Mouse (Mus musculus) lung, embryonic 16.5 days (tissue): Measurements from ENCODE around the gene Umad1. TPM values are rescaled to one million over a fixed set of nuclear protein-coding genes. Genes with fewer than 3 reads are reported as not detected.

Experiments
- ATAC-seq: fragments of 200-750 bp; cut with Nextera tagmentation; 2 replicates; pipeline ENCODE4 v1.8.0; 2017; ENCODE audit warnings: low read depth, mild to moderate bottlenecking, moderate library complexity
- H3K27ac ChIP-seq: fragments of 300-500 bp; sonication (generic); 2 replicates; pipeline ENCODE4 v1.5.1; 2014; ENCODE audit warnings: mild to moderate bottlenecking, control low read depth, low read length
- H3K27me3 ChIP-seq: fragments of 300-500 bp; sonication (generic); 2 replicates; pipeline ENCODE4 v1.6.1; 2014; ENCODE audit warnings: low read depth, low read length, mixed read lengths; ENCODE audit not compliant: control insufficient read depth, insufficient read depth
- H3K36me3 ChIP-seq: fragments of 300-500 bp; sonication (generic); 2 replicates; pipeline ENCODE4 v1.6.1; 2014; ENCODE audit warnings: low read length; ENCODE audit not compliant: control insufficient read depth, insufficient read depth
- H3K4me1 ChIP-seq: fragments of 300-500 bp; sonication (generic); replicated peaks from 2 replicates; pipeline ENCODE4 v1.6.1; 2014; ENCODE audit warnings: low read length, mixed read lengths; ENCODE audit not compliant: control insufficient read depth, insufficient read depth
- H3K4me2 ChIP-seq: fragments of 300-500 bp; sonication (generic); 2 replicates; pipeline ENCODE4 v1.6.1; 2014; ENCODE audit warnings: low read depth, low read length, control low read depth
- H3K4me3 ChIP-seq: fragments of 300-500 bp; sonication (generic); 2 replicates; pipeline ENCODE4 v1.5.1; 2014; ENCODE audit warnings: mild to moderate bottlenecking, low read length, control low read depth
- H3K9ac ChIP-seq: fragments of 300-500 bp; sonication (generic); 2 replicates; pipeline ENCODE4 v1.6.1; 2014; ENCODE audit warnings: low read length, control low read depth
- H3K9me3 ChIP-seq: fragments of 300-500 bp; sonication (generic); 2 replicates; pipeline ENCODE4 v1.6.1; 2016; ENCODE audit warnings: low read length; ENCODE audit not compliant: control insufficient read depth
- whole genome bisulfite sequencing: fragments of 180-500 bp; shearing (Covaris S2); extraction: QIAGEN DNeasy Blood & Tissue Kit; methylation state at CpG from one replicate; pipeline ENCODE4 v1.1.7; 2014; 5-methylcytosine and 5-hydroxymethylcytosine counted together
- polyA plus RNA-seq: library from polyadenylated mRNA; unstranded; fragments of >200 nt; fragmentation: Nextera tagmentation; extraction: Ambion mirVana; gene quantifications from 2 replicates; pipeline ENCODE4 v1.2.1, GENCODE M21; 2015

The Umad1 gene
- polyA plus RNA-seq, 1 experiment from 2014 or later: 26.7 TPM

DNA sequence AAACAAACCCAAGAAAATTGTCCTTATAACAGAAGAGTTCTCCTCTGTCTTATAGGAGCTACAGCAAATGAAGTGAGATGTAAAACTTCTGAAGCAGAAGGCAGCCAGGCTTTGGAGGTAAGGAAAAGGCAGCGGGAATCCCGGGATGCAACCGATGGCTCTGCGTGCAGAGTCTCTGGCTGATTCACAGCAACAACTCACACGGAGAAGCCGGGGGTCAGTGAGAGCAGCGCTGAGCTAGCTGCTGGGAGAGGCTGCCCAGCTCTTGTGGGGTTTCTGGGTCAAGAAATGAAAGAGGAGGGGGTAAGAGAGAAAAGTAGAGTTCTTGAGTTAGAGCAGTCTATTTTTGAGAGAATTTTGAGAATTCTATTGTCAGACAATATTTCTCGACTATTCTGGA is 114.8 kb downstream of the Umad1 start:
- Histone ChIP-seq H3K36me3 (no peaks in the 10 kb centered on the region), H3K9ac (no peak overlapping the region), H3K27ac (no peak overlapping the region), H3K4me3 (no peak overlapping the region), H3K4me1 (peaks cover 3% of the 10 kb centered on the region; the same call in 1 of the 2 replicates), H3K27me3 (no peaks in the 10 kb centered on the region), H3K9me3 (no peaks in the 10 kb centered on the region), H3K4me2 (no peak overlapping the region)
- 27% methylated on average over 8 of the region's 8 CpGs for WGBS
- ATAC-seq: no peak

DNA sequence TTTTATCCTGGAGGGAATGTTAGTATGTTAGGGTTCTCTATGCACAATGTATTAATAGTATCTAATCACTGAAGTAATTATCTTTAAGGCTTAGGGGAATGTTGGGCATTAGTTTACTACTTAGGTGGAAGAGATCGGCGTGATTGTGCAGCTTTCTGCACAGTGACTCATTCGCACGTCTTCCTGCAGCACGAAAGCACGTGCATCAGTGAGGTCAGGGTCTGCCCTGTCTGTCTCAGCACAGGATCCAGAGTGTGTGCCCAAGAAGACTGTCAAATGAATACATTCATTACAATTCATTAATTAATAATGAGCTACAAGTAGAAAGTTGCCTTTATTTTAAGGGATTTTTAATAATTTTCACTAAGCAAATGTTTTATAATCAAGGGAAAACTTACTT is 115.2 kb downstream of the Umad1 start:
- no peak for ATAC-seq
- no peaks in the 10 kb centered on the region for H3K27me3 ChIP-seq
- WGBS: 71% methylated on average over 6 of the region's 6 CpGs
- no peak overlapping the region for H3K4me2 ChIP-seq
- no peaks in the 10 kb centered on the region for H3K36me3 ChIP-seq
- H3K4me3 ChIP-seq: no peak overlapping the region
- no peak overlapping the region for H3K9ac ChIP-seq
- H3K4me1 ChIP-seq: peaks cover 3% of the 10 kb centered on the region; the same call in 1 of the 2 replicates
- H3K27ac ChIP-seq: no peak overlapping the region
- H3K9me3 ChIP-seq: no peaks in the 10 kb centered on the region

- no peak overlapping the region for H3K4me3 ChIP-seq
- H3K4me1 ChIP-seq: peaks cover 3% of the 10 kb centered on the region; the same call in 1 of the 2 replicates
- no peaks in the 10 kb centered on the region for H3K27me3 ChIP-seq
- no peak overlapping the region for H3K9ac ChIP-seq
- H3K36me3 ChIP-seq: no peaks in the 10 kb centered on the region
- H3K4me2 ChIP-seq: no peak overlapping the region
- ATAC-seq: no peak
- H3K27ac ChIP-seq: no peak overlapping the region
- WGBS: 81% methylated on average over 4 of the region's 4 CpGs
- H3K9me3 ChIP-seq: no peaks in the 10 kb centered on the region
Measured at GRCm38 (mm10) chr6:8374712-8375111, 115.6 kb downstream of the Umad1 start.

- no peak for ATAC-seq
- no peak overlapping the region for H3K4me2 ChIP-seq
- 91% methylated on average over 5 of the region's 5 CpGs for WGBS
- H3K9ac ChIP-seq: no peak overlapping the region
- no peaks in the 10 kb centered on the region for H3K4me1 ChIP-seq
- no peaks in the 10 kb centered on the region for H3K36me3 ChIP-seq
- no peaks in the 10 kb centered on the region for H3K9me3 ChIP-seq
- H3K27me3 ChIP-seq: no peaks in the 10 kb centered on the region
- no peak overlapping the region for H3K4me3 ChIP-seq
- H3K27ac ChIP-seq: no peak overlapping the region
Measured at GRCm38 (mm10) chr6:8376351-8376750, 117.3 kb downstream of the Umad1 start.

GRCm38 (mm10) chr6:8377667-8378066 is 118.6 kb downstream of the Umad1 start:
- Histone ChIP-seq H3K9ac (no peak overlapping the region), H3K4me2 (no peak overlapping the region), H3K27me3 (no peaks in the 10 kb centered on the region), H3K4me3 (no peak overlapping the region), H3K4me1 (no peaks in the 10 kb centered on the region), H3K27ac (no peak overlapping the region), H3K36me3 (no peaks in the 10 kb centered on the region), H3K9me3 (no peaks in the 10 kb centered on the region)
- no peak for ATAC-seq
- WGBS: 80% methylated on average over 8 of the region's 8 CpGs

DNA sequence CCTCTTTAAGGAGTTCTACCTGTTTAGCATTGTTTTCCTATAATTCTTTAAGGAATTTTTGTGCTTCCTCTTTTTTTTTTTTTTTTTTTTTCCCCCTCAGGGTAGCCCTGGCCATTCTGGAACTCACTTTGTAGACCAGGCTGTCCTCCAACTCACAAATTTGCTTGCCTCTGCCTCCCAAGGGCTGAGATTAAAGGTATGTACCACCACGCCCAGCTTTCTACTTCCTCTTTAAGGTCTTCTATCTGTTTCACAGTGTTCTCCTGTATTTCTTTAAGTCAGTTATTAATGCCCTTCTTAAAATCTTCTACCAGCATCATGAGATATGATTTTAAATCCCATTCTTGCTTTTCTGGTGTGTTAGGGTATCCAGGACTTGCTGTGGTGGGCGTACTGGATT is 130.2 kb downstream of the Umad1 start:
- no peaks in the 10 kb centered on the region for H3K27me3 ChIP-seq
- H3K9ac ChIP-seq: no peak overlapping the region
- no peak overlapping the region for H3K4me3 ChIP-seq
- H3K4me1 ChIP-seq: no peaks in the 10 kb centered on the region; the same call in 1 of the 2 replicates
- H3K36me3 ChIP-seq: no peaks in the 10 kb centered on the region
- WGBS: 93% methylated on average over 2 of the region's 2 CpGs
- no peak for ATAC-seq
- H3K4me2 ChIP-seq: no peak overlapping the region
- H3K27ac ChIP-seq: no peak overlapping the region
- H3K9me3 ChIP-seq: no peaks in the 10 kb centered on the region

DNA sequence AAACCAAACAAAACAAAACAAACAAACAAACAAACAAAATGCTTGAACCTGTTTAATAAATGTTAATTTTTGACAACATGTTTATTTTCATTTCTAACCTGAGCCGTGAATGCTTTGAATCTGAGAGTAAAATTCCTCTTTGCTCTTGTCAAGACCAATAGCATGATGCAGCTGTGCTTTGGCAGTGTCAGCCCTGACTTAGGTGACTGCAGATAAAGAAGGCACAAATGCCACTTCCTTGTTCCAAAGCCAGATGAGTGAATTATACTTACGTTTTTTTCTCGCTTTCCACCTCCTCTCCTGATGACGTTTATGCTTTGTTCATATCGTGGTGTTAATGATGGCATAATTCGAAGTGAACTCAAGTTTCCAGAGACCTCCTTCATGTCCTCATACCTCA is 131.2 kb downstream of the Umad1 start:
- ATAC-seq: no peak
- WGBS: 75% methylated on average over 6 of the region's 6 CpGs
- H3K27ac ChIP-seq: no peak overlapping the region

DNA sequence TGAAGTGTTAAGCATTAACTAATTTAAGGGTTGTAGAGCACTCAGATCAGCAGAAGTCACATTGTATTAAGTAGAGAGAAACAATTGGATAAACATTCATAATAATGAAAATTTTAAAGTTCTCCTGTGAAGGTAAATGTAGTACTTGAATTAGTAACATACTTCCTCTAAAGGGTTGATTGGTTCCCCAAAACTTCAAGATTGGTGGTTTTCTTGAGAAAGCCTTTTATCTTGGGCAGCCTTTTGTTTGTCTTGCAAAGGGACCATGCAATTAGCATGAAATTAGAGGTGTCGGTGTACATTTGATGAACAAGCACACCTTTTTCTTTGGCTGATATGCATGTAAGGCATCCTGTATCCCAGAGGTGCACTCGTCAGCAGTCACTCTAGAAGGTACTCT is 131.8 kb downstream of the Umad1 start:
- Histone ChIP-seq H3K4me2 (no peak overlapping the region), H3K4me1 (no peaks in the 10 kb centered on the region; the same call in 1 of the 2 replicates), H3K36me3 (no peaks in the 10 kb centered on the region), H3K4me3 (no peak overlapping the region), H3K9ac (no peak overlapping the region), H3K27ac (no peak overlapping the region), H3K9me3 (no peaks in the 10 kb centered on the region), H3K27me3 (no peaks in the 10 kb centered on the region)
- ATAC-seq: no peak
- 89% methylated on average over 2 of the region's 2 CpGs for WGBS

More for the DNA sequence above, 131.2 kb downstream of the Umad1 start:
- Histone ChIP-seq H3K9ac (no peak overlapping the region), H3K4me2 (no peak overlapping the region), H3K4me1 (no peaks in the 10 kb centered on the region; the same call in 1 of the 2 replicates), H3K36me3 (no peaks in the 10 kb centered on the region), H3K9me3 (no peaks in the 10 kb centered on the region), H3K27me3 (no peaks in the 10 kb centered on the region), H3K4me3 (no peak overlapping the region)

DNA sequence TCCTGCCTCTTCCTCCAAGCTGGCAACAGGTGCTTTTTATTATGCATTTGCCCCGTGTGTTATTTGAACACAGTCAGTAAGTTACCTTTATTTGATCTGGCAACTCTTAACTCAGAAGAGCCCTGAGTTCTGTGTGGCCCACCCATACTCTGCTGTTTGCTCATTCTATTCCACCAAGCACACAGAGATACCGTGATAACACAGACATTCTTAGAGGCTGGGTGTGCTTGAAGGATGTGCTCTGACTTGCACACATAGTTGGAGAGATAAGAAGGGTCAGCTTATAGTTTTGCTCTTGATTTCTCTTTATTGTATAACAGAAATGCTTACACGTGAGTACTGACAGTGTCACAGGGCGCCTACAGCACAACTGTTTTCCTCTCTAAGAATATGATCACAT is 133.9 kb downstream of the Umad1 start:
- H3K9me3 ChIP-seq: no peaks in the 10 kb centered on the region
- H3K36me3 ChIP-seq: no peaks in the 10 kb centered on the region
- 27% methylated on average over 4 of the region's 4 CpGs for WGBS
- peak; percentile 74 for ATAC-seq
- H3K4me2 ChIP-seq: peak overlapping the region; percentile 4; the same call in 1 of the 2 replicates
- no peak overlapping the region for H3K9ac ChIP-seq
- no peaks in the 10 kb centered on the region; the same call in 1 of the 2 replicates for H3K4me1 ChIP-seq
- no peak overlapping the region for H3K4me3 ChIP-seq
- no peaks in the 10 kb centered on the region for H3K27me3 ChIP-seq
- peak overlapping the region; percentile 26 for H3K27ac ChIP-seq

DNA sequence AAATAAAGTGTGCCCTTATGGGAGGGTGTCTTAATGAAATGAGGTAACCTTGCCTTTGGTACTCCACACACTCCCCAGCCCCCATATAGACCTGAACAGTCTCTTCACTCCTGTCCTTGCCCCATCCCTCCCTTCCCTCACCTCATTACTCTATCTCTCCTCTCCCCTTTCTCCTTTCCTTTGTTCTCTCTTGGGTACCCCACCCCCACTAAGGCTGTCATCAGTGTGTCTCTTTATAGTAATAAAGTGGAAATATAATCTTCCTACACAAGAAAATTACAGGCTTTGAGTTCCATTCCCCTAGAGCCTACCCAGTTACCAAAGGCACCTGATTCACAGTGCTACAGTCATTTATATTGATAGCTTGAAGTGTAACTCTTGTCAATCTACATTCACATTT is 135.0 kb downstream of the Umad1 start:
- ATAC-seq: no peak
- no peaks in the 10 kb centered on the region for H3K27me3 ChIP-seq
- no peaks in the 10 kb centered on the region; the same call in 1 of the 2 replicates for H3K4me1 ChIP-seq
- no peaks in the 10 kb centered on the region for H3K36me3 ChIP-seq
- no peak overlapping the region for H3K27ac ChIP-seq
- H3K4me3 ChIP-seq: no peak overlapping the region
- H3K9me3 ChIP-seq: no peaks in the 10 kb centered on the region
- no peak overlapping the region for H3K4me2 ChIP-seq
- H3K9ac ChIP-seq: no peak overlapping the region
